Mouse (Mus musculus): ENCODE results near the gene Krtap13. TPM values are rescaled to one million over a fixed set of nuclear protein-coding genes. Genes with fewer than 3 reads are reported as not detected.

Gene Krtap13
- polyA plus RNA-seq, 1 experiment from 2014 or later: not detected

DNA sequence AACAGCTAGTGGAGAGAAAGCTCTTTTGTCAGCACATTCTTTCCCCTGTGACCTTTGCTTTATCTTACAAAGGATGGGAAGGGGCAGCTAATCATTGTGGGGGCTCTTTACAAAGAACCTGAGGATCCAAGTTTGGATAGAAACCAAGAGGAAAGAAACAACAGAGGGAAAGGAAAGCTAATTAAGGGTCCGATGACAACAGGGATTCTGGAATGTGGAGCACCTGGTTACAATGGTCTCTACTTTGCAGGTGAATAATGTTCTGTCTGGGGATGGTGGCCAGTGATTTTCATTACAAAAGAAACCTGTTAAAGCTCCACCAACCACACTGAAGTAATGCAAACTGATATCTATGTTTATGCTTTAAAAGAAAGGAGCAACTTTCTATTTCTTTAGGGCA, 31.4 kb downstream of the Krtap13 start:
- Histone ChIP-seq H3K27ac (ENCODE audit: low read depth) (no peak overlapping the region), H3K36me3 (ENCODE audit: control insufficient read depth, insufficient read depth, low read length) (no peaks in the 10 kb centered on the region), H3K4me3 (ENCODE audit: low read depth, low read length) (no peak overlapping the region), H3K9me3 (ENCODE audit: control insufficient read depth, low read length) (no peaks in the 10 kb centered on the region), H3K27me3 (replicated peaks; ENCODE audit: control insufficient read depth, insufficient read depth, low read length) (no peaks in the 10 kb centered on the region), H3K4me1 (replicated peaks; ENCODE audit: control insufficient read depth, insufficient read depth, low read length) (no peaks in the 10 kb centered on the region), H3K9ac (ENCODE audit: low read length) (no peak overlapping the region), H3K4me2 (ENCODE audit: low read length) (no peak overlapping the region)
- DNase-seq (ENCODE audit: low spot score): no peak
- no peak for ATAC-seq (replicated peaks; ENCODE audit: low FRiP score, low TSS enrichment, low read depth)
- WGBS: 28% methylated on average over 1 of the region's 1 CpGs

DNA sequence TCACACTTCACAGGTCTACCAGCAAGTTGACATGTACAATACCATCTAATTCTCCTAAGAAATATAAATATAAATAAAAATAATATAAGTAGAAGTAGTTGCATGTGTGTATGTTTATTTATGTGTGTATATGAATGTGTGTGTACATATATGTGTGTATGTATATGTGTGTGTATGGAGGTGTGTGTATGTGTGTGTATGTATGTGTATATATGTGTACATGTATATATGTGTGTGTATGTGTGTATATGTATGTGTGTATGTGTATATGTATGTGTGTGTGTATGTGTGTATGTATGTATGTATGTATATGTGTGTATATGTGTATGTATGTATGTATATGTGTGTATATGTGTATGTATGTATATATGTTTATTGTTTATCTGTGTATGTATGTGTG, 34.9 kb downstream of the Krtap13 start:
- Histone ChIP-seq H3K27me3 (replicated peaks; ENCODE audit: control insufficient read depth, insufficient read depth, low read length) (no peaks in the 10 kb centered on the region), H3K4me3 (ENCODE audit: low read depth, low read length) (no peak overlapping the region), H3K9ac (ENCODE audit: low read length) (no peak overlapping the region), H3K9me3 (ENCODE audit: control insufficient read depth, low read length) (no peaks in the 10 kb centered on the region), H3K27ac (ENCODE audit: low read depth) (no peak overlapping the region), H3K36me3 (ENCODE audit: control insufficient read depth, insufficient read depth, low read length) (no peaks in the 10 kb centered on the region), H3K4me1 (replicated peaks; ENCODE audit: control insufficient read depth, insufficient read depth, low read length) (no peaks in the 10 kb centered on the region), H3K4me2 (ENCODE audit: low read length) (no peak overlapping the region)
- no peak for ATAC-seq (replicated peaks; ENCODE audit: low FRiP score, low TSS enrichment, low read depth)
- DNase-seq (ENCODE audit: low spot score): no peak

DNA sequence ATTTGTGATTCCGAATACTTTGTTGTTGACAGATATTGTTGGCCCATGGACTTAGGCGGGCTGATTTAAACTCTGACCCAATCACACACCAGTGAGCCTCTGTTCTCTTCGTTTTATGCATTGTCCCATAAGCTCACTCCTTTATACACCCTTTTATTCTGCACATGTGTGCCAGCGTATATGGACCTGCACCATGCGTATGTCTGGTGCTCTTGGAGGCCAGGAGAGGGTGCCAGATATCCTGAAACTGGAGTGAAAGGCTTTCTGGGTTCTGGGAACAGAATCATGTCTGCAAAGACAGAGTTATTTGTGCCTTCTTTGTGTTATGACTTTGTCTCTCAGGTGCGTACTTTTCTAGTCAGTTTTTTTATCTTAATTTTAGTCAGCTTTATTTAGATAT, 40.2 kb downstream of the Krtap13 start:
- H3K4me3 ChIP-seq (ENCODE audit: low read depth, low read length): no peak overlapping the region
- no peak overlapping the region for H3K27ac ChIP-seq (ENCODE audit: low read depth)
- WGBS: 90% methylated on average over 6 of the region's 6 CpGs
- DNase-seq (ENCODE audit: low spot score): no peak
- H3K4me1 ChIP-seq (replicated peaks; ENCODE audit: control insufficient read depth, insufficient read depth, low read length): no peaks in the 10 kb centered on the region
- H3K4me2 ChIP-seq (ENCODE audit: low read length): no peak overlapping the region
- ATAC-seq (replicated peaks; ENCODE audit: low FRiP score, low TSS enrichment, low read depth): no peak
- H3K27me3 ChIP-seq (replicated peaks; ENCODE audit: control insufficient read depth, insufficient read depth, low read length): no peaks in the 10 kb centered on the region
- H3K36me3 ChIP-seq (ENCODE audit: control insufficient read depth, insufficient read depth, low read length): no peaks in the 10 kb centered on the region
- H3K9ac ChIP-seq (ENCODE audit: low read length): no peak overlapping the region
- no peaks in the 10 kb centered on the region for H3K9me3 ChIP-seq (ENCODE audit: control insufficient read depth, low read length)

DNA sequence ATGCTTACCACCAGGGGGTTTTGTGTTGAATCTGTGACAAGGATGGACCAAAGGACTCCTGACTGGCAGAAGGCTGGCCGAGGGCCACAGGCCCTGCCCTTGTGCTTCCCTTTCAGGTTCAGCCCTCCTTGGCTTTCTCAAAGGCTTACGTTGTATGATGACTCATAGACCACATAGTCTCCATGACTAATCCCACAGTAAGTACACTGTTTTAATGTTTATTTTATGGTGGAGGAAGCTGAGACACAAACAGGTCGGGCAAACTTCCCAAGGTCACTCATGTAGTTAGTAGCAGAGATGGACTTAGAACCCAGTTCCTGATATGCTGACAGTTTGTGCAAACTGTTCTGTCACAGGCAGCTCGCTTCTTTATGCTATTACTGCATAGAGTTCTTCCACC, 40.7 kb downstream of the Krtap13 start:
- no peak overlapping the region for H3K9ac ChIP-seq (ENCODE audit: low read length)
- no peaks in the 10 kb centered on the region for H3K9me3 ChIP-seq (ENCODE audit: control insufficient read depth, low read length)
- no peak overlapping the region for H3K4me2 ChIP-seq (ENCODE audit: low read length)
- DNase-seq (ENCODE audit: low spot score) (no peak), ATAC-seq (replicated peaks; ENCODE audit: low FRiP score, low TSS enrichment, low read depth) (peak; percentile 86; the same call in 1 of the 2 replicates)
- no peaks in the 10 kb centered on the region for H3K4me1 ChIP-seq (replicated peaks; ENCODE audit: control insufficient read depth, insufficient read depth, low read length)
- no peaks in the 10 kb centered on the region for H3K36me3 ChIP-seq (ENCODE audit: control insufficient read depth, insufficient read depth, low read length)
- 59% methylated on average over 4 of the region's 4 CpGs for WGBS
- no peak overlapping the region for H3K27ac ChIP-seq (ENCODE audit: low read depth)
- no peaks in the 10 kb centered on the region for H3K27me3 ChIP-seq (replicated peaks; ENCODE audit: control insufficient read depth, insufficient read depth, low read length)
- H3K4me3 ChIP-seq (ENCODE audit: low read depth, low read length): no peak overlapping the region

DNA sequence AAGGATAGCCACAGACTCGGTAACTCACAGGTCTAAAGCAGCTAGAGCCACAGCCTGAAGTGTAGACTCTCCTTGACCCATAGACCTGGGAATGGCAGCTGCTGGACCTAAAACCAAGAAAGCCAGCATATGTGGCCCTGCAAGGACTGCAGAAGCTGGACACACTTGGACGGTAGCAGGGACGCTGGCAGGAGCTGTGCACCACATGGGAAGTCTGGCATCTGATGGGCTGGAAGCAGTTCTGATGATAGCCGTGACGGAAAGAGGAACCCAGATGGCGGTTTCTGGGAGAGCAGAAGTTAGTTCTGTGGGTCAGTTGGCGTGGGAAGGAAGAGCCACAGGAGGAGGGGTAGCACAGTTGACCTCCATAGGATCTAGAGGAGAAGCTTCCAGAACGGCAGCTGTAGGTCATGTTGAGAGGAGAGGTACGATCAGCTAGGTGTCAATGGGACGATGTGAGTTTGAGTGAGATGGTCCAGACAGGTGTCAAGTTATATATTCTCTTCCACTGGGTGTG, 43.9 kb downstream of the Krtap13 start, which contains the start of gene 2310061N02Rik:
Gene 2310061N02Rik (minus strand): TSS at position 467 of the 517 bp plus-strand sequence.
- H3K27me3 ChIP-seq (replicated peaks; ENCODE audit: control insufficient read depth, insufficient read depth, low read length): no peaks in the 10 kb centered on the region
- no peak within 1 kb of the TSS for H3K27ac ChIP-seq (ENCODE audit: low read depth)
- no peaks in the 10 kb centered on the region for H3K4me1 ChIP-seq (replicated peaks; ENCODE audit: control insufficient read depth, insufficient read depth, low read length)
- 90% methylated on average over 10 of the region's 10 CpGs for WGBS
- DNase-seq (ENCODE audit: low spot score) (no peak), ATAC-seq (replicated peaks; ENCODE audit: low FRiP score, low TSS enrichment, low read depth) (no peak)
- no peaks in the 10 kb centered on the region for H3K36me3 ChIP-seq (ENCODE audit: control insufficient read depth, insufficient read depth, low read length)
- H3K4me3 ChIP-seq (ENCODE audit: low read depth, low read length): no peak within 1 kb of the TSS
- no peak within 1 kb of the TSS for H3K4me2 ChIP-seq (ENCODE audit: low read length)
- no peak within 1 kb of the TSS for H3K9ac ChIP-seq (ENCODE audit: low read length)
- H3K9me3 ChIP-seq (ENCODE audit: control insufficient read depth, low read length): no peaks in the 10 kb centered on the region

DNA sequence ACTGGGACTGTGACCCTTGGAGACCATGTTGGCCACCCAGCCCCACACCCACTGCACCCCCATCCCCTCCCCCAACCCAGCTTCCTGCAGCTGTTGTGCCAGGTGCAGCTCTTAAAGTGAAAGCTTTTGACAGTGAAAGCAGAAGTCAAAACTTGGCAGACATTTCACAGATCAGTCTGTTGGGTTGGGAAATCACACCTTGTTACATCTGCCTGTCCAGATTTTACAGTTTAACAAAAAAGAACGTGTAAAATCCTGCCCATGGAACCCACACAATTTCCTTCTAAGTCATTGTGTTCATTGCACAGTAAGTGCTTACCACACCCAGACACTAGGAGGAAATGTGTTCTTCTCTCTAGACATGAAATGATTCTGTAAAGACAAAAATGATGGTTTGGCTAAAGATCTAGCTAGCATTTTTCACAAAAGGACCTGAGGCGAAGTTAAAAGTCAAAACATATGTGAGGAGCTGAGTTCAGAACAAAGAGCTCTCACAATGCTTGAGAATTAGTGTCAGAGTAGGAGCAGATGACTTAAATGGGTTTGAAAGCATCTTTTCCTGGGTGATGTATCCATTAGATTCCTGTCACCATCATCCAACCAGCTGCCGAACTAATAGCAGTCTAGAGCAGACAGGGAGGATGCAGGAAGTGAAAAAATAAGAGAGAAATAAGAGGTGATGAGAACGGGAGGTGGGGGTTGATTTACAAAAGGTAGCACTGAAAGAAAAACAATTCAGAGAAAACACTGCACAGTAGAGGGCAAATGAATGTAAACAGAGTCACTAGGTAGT, 50.2 kb downstream of the Krtap13 start:
- Histone ChIP-seq H3K9me3 (ENCODE audit: control insufficient read depth, low read length) (no peaks in the 10 kb centered on the region), H3K9ac (ENCODE audit: low read length) (no peak overlapping the region), H3K4me1 (replicated peaks; ENCODE audit: control insufficient read depth, insufficient read depth, low read length) (no peaks in the 10 kb centered on the region), H3K4me3 (ENCODE audit: low read depth, low read length) (no peak overlapping the region), H3K36me3 (ENCODE audit: control insufficient read depth, insufficient read depth, low read length) (no peaks in the 10 kb centered on the region), H3K27ac (ENCODE audit: low read depth) (no peak overlapping the region), H3K27me3 (replicated peaks; ENCODE audit: control insufficient read depth, insufficient read depth, low read length) (no peaks in the 10 kb centered on the region), H3K4me2 (ENCODE audit: low read length) (no peak overlapping the region)
- ATAC-seq (replicated peaks; ENCODE audit: low FRiP score, low TSS enrichment, low read depth) (no peak), DNase-seq (ENCODE audit: low spot score) (no peak)
- WGBS: 39% methylated on average over 4 of the region's 4 CpGs

Other genes with a start within 250 kb of the Krtap13 start
- gene Cldn17, start 244.7 kb downstream of the Krtap13 start, polyA plus RNA-seq (2014; fragmentation: Nextera tagmentation; extraction: Ambion mirVana): not detected in 2 replicates
- gene Cldn8, start 188.5 kb downstream of the Krtap13 start, polyA plus RNA-seq (2014; fragmentation: Nextera tagmentation; extraction: Ambion mirVana): 42.0 and 49.3 TPM in 2 replicates
- not detected in 2 replicates for gene Krtap24-1, start 139.4 kb downstream of the Krtap13 start, polyA plus RNA-seq (2014; fragmentation: Nextera tagmentation; extraction: Ambion mirVana)
- not detected in 2 replicates for gene 2310079G19Rik, start 124.0 kb downstream of the Krtap13 start, polyA plus RNA-seq (2014; fragmentation: Nextera tagmentation; extraction: Ambion mirVana)
- gene Krtap26-1, start 103.8 kb downstream of the Krtap13 start, polyA plus RNA-seq (2014; fragmentation: Nextera tagmentation; extraction: Ambion mirVana): not detected in 2 replicates
- gene Krtap27-1, start 80.0 kb downstream of the Krtap13 start, polyA plus RNA-seq (2014; fragmentation: Nextera tagmentation; extraction: Ambion mirVana): not detected in 2 replicates
- not detected in 2 replicates for gene 2310061N02Rik, start 43.7 kb downstream of the Krtap13 start, polyA plus RNA-seq (2014; fragmentation: Nextera tagmentation; extraction: Ambion mirVana)
- not detected in 2 replicates for gene Krtap13-1, start 22.8 kb downstream of the Krtap13 start, polyA plus RNA-seq (2014; fragmentation: Nextera tagmentation; extraction: Ambion mirVana)
- gene 2310034C09Rik, start 7.2 kb upstream of the Krtap13 start, polyA plus RNA-seq (2014; fragmentation: Nextera tagmentation; extraction: Ambion mirVana): not detected in 2 replicates
- gene 2310057N15Rik, start 22.6 kb upstream of the Krtap13 start, polyA plus RNA-seq (2014; fragmentation: Nextera tagmentation; extraction: Ambion mirVana): not detected in 2 replicates
- not detected in 2 replicates for gene Gm5965, start 26.3 kb upstream of the Krtap13 start, polyA plus RNA-seq (2014; fragmentation: Nextera tagmentation; extraction: Ambion mirVana)
- gene Gm20741, start 60.6 kb upstream of the Krtap13 start, polyA plus RNA-seq (2014; fragmentation: Nextera tagmentation; extraction: Ambion mirVana): not detected in 2 replicates
- not detected in 2 replicates for gene Krtap15, start 68.6 kb upstream of the Krtap13 start, polyA plus RNA-seq (2014; fragmentation: Nextera tagmentation; extraction: Ambion mirVana)
- not detected in 2 replicates for gene Krtap14, start 74.5 kb upstream of the Krtap13 start, polyA plus RNA-seq (2014; fragmentation: Nextera tagmentation; extraction: Ambion mirVana)
- not detected in 2 replicates for gene Krtap19-1, start 117.8 kb upstream of the Krtap13 start, polyA plus RNA-seq (2014; fragmentation: Nextera tagmentation; extraction: Ambion mirVana)
- not detected in 2 replicates for gene Krtap19-2, start 122.6 kb upstream of the Krtap13 start, polyA plus RNA-seq (2014; fragmentation: Nextera tagmentation; extraction: Ambion mirVana)
- not detected in 2 replicates for gene Krtap19-3, start 126.4 kb upstream of the Krtap13 start, polyA plus RNA-seq (2014; fragmentation: Nextera tagmentation; extraction: Ambion mirVana)
- gene Krtap19-4, start 133.5 kb upstream of the Krtap13 start, polyA plus RNA-seq (2014; fragmentation: Nextera tagmentation; extraction: Ambion mirVana): not detected in 2 replicates
- gene Krtap19-5, start 144.8 kb upstream of the Krtap13 start, polyA plus RNA-seq (2014; fragmentation: Nextera tagmentation; extraction: Ambion mirVana): not detected in 2 replicates
- not detected in 2 replicates for gene Krtap19-9b, start 180.6 kb upstream of the Krtap13 start, polyA plus RNA-seq (2014; fragmentation: Nextera tagmentation; extraction: Ambion mirVana)
- gene Krtap16-3, start 211.2 kb upstream of the Krtap13 start, polyA plus RNA-seq (2014; fragmentation: Nextera tagmentation; extraction: Ambion mirVana): not detected in 2 replicates